Mouse (Mus musculus): ENCODE results near the gene Kcnd1.

- no peak for TF ChIP-seq POLR2A (IDR thresholded peaks at IDR 0.05; ENCODE audit: extremely low read depth, insufficient read depth, low read length)
- TF ChIP-seq CTCF (IDR thresholded peaks at IDR 0.05; ENCODE audit: low read depth, low read length) = no peak
Measured at GRCm38 (mm10) chrX:7778450-7779244, 43.4 kb upstream of the Kcnd1 start.
